Mouse (Mus musculus): ENCODE measurements around the gene Pappa2.

The Pappa2 gene

GRCm38 (mm10) chr1:158910661-158911060, 69.6 kb downstream of the Pappa2 start:
- no peak for DNase-seq (ENCODE audit: low spot score in 2 of 2)

DNA sequence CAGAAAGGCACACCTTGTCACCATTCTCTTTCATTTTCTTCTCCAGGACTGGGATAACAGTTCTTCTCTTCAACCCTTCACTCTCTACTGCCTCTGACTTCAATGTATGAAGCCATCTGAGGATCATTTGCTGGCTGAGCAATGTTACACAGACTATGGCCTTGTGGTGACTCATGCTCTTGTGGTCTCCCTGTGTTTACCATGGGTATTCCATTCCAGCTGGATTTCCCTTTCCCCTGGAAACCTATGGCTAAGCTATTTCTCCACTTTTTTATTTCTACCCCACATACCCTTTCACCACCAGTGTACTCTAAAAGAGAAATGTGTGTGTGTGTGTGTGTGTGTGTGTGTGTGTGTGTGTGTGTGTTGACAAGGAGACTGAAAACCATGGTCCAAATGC, 83.0 kb downstream of the Pappa2 start:
- DNase-seq (ENCODE audit: low spot score in 2 of 2), result no peak

DNA sequence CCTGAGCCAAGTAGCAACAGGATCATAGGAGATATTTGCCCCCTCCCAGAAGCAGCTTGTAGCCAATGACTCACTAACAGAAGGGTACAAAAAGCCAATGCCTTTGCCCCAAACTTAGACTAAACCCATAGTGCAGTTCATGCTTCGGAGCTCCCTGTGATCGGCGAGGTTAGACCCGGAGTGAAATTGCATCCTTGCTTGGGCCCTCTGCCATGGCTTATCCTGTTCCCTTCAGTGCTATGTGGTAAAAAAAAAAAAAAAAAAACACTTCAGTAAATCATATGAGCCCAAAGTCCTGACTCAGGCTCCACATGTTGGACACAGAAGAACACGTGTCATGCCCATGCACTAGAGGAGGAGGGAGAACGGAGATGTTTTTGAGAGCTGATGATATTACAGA, 85.8 kb downstream of the Pappa2 start:
- DNase-seq (ENCODE audit: low spot score in 2 of 2), result no peak

GRCm38 (mm10) chr1:158875487-158875886, 104.8 kb downstream of the Pappa2 start:
- no peak for DNase-seq (ENCODE audit: low spot score in 2 of 2)

DNA sequence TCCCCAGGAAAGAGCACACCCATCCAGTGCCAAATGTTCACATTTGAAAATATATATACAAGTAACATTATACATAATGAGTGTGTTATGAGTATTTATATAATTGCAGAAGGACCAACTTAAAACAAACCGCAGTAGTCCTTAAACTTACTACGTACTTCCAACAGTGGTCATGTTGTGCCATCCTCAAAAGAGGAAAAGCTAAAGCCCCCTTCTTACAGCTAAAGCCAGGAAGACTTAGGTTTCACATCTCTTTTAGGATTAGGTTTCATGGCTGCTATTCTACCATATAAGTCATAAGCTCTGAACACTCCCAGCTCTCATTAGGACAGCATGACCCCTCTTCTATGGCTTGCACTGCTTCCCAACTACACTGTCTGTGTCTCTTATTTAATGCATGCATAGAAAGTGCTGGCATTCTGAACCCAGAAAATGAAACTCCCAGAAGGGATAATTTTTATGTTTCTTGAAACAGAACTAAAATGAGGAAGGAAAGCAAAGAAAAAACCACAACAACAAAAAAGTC, 105.7 kb downstream of the Pappa2 start:
- DNase-seq (ENCODE audit: low spot score in 2 of 2), result no peak

- no peak for DNase-seq (ENCODE audit: low spot score in 2 of 2)
Measured at GRCm38 (mm10) chr1:158873631-158874030, 106.7 kb downstream of the Pappa2 start.

DNA sequence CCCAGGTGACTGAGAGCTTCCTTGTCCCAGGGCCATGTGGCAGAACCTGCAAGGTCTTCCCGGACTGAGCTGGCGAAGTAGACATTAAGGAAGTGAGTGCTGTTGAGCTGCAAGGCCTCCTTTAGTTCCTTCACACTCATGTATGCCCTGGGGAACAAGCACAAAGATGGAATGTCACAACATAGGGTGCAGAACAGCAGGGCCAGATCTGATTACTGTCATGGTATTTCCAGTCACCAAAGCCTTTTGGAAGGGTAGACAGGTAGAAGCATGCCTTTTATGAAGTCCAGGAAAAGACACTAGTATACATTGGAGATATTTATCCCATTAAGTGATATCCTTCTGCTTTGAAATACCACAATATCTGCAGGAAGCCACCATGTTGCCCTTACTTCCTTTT, 108.9 kb downstream of the Pappa2 start:
- DNase-seq (ENCODE audit: low spot score in 2 of 2), result no peak

DNA sequence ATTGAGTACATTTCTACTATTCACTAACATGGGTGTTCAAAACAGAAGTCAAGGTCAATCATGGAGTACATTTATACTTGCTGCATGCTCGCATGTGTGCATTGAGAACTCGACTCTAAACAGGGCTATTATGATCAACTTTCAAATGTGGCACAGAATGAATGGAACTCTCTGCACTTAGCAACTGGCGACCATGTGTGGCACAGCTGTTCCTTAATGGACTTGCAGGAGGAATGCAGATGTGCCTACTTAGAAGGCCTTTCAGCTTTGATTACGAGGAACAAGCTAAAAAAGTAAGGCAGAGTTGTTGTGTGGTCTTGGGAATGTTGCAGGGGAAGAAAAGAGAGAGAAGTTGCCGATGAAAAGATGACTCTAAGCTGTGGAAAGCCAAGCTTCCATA, 120.1 kb downstream of the Pappa2 start:
- no peak for DNase-seq (ENCODE audit: low spot score in 2 of 2)

DNA sequence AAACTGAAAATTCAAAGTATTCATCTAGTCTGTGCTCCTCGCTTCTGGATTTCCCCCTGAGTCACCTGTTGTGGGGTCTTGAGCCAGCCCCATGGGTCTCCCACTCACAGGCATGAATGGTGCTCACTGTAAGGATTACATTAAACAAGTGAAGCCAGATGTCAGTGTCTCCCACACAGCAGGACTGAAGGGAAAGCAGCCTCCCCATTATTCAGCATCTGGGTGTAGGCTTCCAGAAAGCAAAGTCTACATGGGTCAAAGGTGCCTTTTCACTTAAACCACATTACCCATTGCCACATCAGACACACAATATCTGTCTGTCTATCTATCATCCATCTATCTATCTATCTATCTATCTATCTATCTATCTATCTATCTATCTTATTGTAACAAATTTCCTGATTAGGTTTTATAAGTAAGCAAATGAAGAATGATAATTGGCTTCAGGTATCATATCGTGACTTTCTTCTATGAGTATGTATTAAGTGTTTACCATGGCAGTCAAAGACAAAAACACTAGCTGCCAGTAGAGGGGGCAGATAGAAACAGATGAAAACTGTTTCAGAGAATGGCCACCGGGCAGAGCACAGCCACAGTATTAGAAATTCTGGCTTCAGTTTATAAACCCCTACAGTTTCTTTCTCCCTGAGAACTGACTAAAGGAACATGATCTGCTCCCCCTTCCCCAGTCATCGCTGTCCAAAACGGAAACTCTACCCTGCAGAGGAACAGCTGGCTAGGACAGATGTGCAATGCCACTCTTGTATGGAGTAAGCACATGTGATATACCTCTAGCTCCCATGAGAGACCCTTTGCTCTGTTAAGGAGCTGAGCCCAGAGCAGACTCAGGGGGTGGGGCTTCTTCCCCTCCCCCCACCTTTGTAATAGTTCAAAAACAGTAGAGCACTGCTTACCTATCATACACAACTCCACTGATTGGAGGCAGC, 126.1 kb downstream of the Pappa2 start:
- no peak for DNase-seq (ENCODE audit: low spot score in 2 of 2)

- DNase-seq (ENCODE audit: low spot score in 2 of 2), result no peak
Measured at GRCm38 (mm10) chr1:158852836-158853567, 127.3 kb downstream of the Pappa2 start.

- no peak for DNase-seq (ENCODE audit: low spot score in 2 of 2)
Measured at GRCm38 (mm10) chr1:158850459-158850858, 129.8 kb downstream of the Pappa2 start.

GRCm38 (mm10) chr1:158844604-158845003, 135.7 kb downstream of the Pappa2 start:
- no peak for DNase-seq (ENCODE audit: low spot score in 2 of 2)

GRCm38 (mm10) chr1:158837151-158837550, 143.1 kb downstream of the Pappa2 start:
- DNase-seq (ENCODE audit: low spot score in 2 of 2), result no peak

- DNase-seq (ENCODE audit: low spot score in 2 of 2), result no peak
Measured at GRCm38 (mm10) chr1:158830152-158830551, 150.1 kb downstream of the Pappa2 start.

GRCm38 (mm10) chr1:158827931-158828330, 152.4 kb downstream of the Pappa2 start:
- DNase-seq (ENCODE audit: low spot score in 2 of 2), result no peak

- DNase-seq (ENCODE audit: low spot score in 2 of 2), result no peak
Measured at GRCm38 (mm10) chr1:158819676-158820075, 160.6 kb downstream of the Pappa2 start.

DNA sequence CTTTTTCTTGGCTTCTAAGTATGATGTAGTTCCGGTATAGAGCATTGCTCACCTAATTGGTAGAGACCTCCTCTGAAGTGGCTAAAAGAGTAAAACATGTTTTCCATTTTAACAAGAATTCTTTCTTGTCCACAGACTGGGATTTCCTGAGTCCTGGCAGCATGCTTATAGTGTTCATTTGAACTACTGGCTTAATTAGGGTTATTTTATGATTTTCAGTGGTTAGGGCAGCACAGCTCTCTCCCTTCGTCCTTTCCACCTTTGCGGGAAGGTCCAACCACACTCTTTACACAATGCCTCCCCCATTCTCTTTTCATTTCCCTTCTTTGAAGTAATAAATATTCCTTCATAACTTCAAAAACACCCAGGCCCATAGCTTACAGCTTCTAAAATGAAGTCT, 163.8 kb downstream of the Pappa2 start:
- DNase-seq (ENCODE audit: low spot score in 2 of 2), result no peak

- DNase-seq (ENCODE audit: low spot score in 2 of 2), result no peak
Measured at GRCm38 (mm10) chr1:158811887-158812286, 168.4 kb downstream of the Pappa2 start.

DNA sequence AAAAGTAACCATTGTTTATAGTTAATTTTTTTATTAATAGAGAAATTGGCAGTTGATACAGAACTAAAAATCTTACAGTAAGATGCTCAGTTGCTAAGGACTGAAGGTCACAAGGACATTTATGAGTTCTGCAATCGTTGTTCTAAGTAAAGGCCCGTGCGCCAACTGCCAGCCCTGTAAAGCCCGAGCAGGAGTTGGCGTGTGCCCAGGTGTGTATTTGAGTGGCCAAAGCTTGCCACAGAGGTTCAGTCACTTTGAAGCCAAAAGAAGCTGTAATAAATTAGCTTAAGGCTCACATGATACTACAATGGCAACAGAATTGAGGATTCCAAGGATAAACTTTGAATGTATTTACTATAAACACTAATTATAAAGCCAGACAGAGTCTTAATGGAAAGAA, 204.8 kb downstream of the Pappa2 start:
- no peak for DNase-seq (ENCODE audit: low spot score in 2 of 2)

GRCm38 (mm10) chr1:158773102-158773501, 207.2 kb downstream of the Pappa2 start:
- DNase-seq (ENCODE audit: low spot score in 2 of 2), result no peak

GRCm38 (mm10) chr1:158770756-158771155, 209.5 kb downstream of the Pappa2 start:
- no peak for DNase-seq (ENCODE audit: low spot score in 2 of 2)

DNA sequence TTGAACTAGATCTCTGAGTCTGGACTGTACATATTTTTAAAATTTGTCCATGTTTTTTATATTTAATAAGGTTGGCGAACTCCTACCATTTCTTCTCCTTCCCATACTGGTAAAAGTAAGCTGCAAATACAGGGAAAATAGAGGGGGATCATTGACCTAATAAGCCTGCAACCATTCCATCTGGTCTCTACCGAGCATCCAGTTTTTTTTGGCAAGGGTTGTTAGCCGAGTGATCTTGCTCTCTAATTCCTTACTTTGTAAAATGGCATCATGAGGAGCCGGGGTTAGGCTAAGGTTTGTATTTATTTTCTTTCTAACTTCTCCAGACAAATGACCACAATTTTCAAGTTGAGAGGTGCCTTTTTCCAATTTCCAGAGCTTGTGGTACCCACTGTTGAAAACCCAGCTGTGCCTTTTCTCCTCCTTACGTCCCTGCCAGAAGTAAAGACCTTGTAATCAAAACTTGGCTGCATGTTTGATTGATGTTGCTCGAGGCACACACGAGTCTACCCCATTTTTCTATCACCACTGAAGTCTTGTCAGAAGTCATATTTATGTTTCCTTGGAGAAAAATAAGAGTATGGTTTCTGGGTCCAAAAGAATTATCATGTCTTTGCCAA, 210.1 kb downstream of the Pappa2 start:
- no peak for DNase-seq (ENCODE audit: low spot score in 2 of 2)
